Mouse (Mus musculus) erythroblast, embryonic 14.5 days (primary cell): ENCODE data around the gene Eif4h.

Experiments used
- GATA1 ChIP-seq: IDR thresholded peaks from 2 replicates; pipeline ENCODE4 v1.6.1; 2012; ENCODE audit warnings: low read length, inconsistent platforms, mixed read lengths
- TAL1 ChIP-seq: IDR thresholded peaks from 3 replicates; pipeline ENCODE4 v1.6.1; 2012; ENCODE audit warnings: low read length, inconsistent platforms, mixed read lengths

- TF ChIP-seq GATA1 = no peak
- no peak for TF ChIP-seq TAL1
These were observed 4.8 kb upstream of the Eif4h start for GRCm38 (mm10) chr5:134644121-134644520.
